Mouse (Mus musculus) neural tube, embryonic 14.5 days (tissue): Measurements from ENCODE around the gene Aqp7. TPM values are rescaled to one million over a fixed set of nuclear protein-coding genes. Genes with fewer than 3 reads are reported as not detected.
A peak's percentile ranks its signal among the peaks of the same experiment; 100 is the strongest.

ENCODE experiments used
- ATAC-seq: fragments of 200-750 bp; cut with Nextera tagmentation; 2 replicates; pipeline ENCODE4 v1.8.0; 2017; ENCODE audit warnings: low read depth, mild to moderate bottlenecking, moderate TSS enrichment, moderate library complexity
- H3K27ac ChIP-seq: fragments of 300-500 bp; sonication (generic); 2 replicates; pipeline ENCODE4 v1.5.1; 2014; ENCODE audit warnings: low read depth, mild to moderate bottlenecking, control low read depth, low read length, moderate library complexity, mixed read lengths
- H3K27me3 ChIP-seq: fragments of 300-500 bp; sonication (generic); 2 replicates; pipeline ENCODE4 v1.6.1; 2014; ENCODE audit warnings: low read length; ENCODE audit not compliant: control insufficient read depth, insufficient read depth
- H3K36me3 ChIP-seq: fragments of 300-500 bp; sonication (generic); 2 replicates; pipeline ENCODE4 v1.6.1; 2014; ENCODE audit warnings: low read length, mixed read lengths; ENCODE audit not compliant: control insufficient read depth, insufficient read depth
- H3K4me1 ChIP-seq: fragments of 300-500 bp; sonication (generic); 2 replicates; pipeline ENCODE4 v1.6.1; 2014; ENCODE audit warnings: low read length; ENCODE audit not compliant: control insufficient read depth, insufficient read depth
- H3K4me2 ChIP-seq: fragments of 300-500 bp; sonication (generic); 2 replicates; pipeline ENCODE4 v1.6.1; 2014; ENCODE audit warnings: mild to moderate bottlenecking, low read depth, low read length, control low read depth
- H3K4me3 ChIP-seq: fragments of 300-500 bp; sonication (generic); 2 replicates; pipeline ENCODE4 v1.5.1; 2014; ENCODE audit warnings: low read depth, low read length, control low read depth, mixed read lengths
- H3K9ac ChIP-seq: fragments of 300-500 bp; sonication (generic); replicated peaks from 2 replicates; pipeline ENCODE4 v1.6.1; 2014; ENCODE audit warnings: low read depth, mild to moderate bottlenecking, control low read depth, low read length, mixed read lengths
- H3K9me3 ChIP-seq: fragments of 300-500 bp; sonication (generic); 2 replicates; pipeline ENCODE4 v1.6.1; 2016; ENCODE audit warnings: low read length; ENCODE audit not compliant: control insufficient read depth
- WGBS: fragments of 180-500 bp; shearing (Covaris S2); extraction: QIAGEN DNeasy Blood & Tissue Kit; methylation state at CpG from one replicate; pipeline ENCODE4 v1.1.7; 2014; 5-methylcytosine and 5-hydroxymethylcytosine counted together
- polyA plus RNA-seq: library from polyadenylated mRNA; unstranded; fragments of >200 nt; fragmentation: Nextera tagmentation; extraction: Ambion mirVana; gene quantifications from 2 replicates; pipeline ENCODE4 v1.2.1, GENCODE M21; 2014

Aqp7 gene
- polyA plus RNA-seq, 1 experiment from 2014 or later: not detected

DNA sequence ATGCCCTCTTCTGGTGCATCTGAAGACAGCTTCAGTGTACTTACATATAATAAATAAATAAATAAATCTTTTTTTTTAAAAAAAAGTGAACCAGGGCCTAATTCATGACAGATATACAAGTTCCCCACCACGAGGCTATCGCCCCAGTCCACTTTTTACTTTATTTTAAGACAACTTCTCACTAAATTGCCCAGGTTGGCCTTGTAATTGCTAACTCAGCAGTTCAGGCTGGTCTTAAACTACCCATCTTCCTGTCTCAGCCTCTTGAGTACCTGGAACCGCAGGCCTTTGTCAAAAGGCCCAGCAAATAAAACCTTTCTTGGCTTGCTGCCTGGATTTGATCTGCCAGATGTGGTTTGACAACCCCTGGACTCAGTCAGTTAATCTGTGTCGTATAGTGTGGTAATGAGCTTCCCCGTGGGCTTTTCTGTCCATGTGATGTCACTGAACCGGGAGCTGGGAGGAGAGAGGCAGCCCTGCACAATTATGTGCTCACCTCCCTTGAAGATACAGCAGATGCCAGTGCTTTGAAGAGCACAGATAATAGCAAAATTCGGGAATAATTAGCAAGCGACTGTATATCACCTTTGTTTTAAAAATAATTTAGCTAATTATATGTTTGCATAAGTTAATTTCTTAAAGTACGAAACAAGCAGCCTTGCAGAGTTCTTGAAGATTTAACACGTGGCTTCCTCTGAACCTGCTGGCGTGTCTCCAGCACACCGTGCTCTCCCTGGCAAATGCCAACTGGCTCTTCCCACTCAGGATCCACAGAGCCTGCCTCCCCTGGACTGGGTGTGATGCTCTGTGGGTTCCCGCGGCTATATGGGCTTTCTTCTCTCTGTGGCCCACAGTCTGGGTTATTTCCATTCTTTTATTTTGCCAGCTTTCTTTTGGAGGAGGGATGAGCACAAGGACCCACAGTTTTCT lies 23.8 kb upstream of the Aqp7 start:
- 65% methylated on average over 14 of the region's 14 CpGs for WGBS
- H3K36me3 ChIP-seq: no peaks in the 10 kb centered on the region
- H3K9me3 ChIP-seq: no peaks in the 10 kb centered on the region
- no peaks in the 10 kb centered on the region for H3K4me1 ChIP-seq
- ATAC-seq: 0 out of 2 replicates have a peak, but pooled peaks have one; percentile 31
- no peaks in the 10 kb centered on the region for H3K27me3 ChIP-seq
- H3K4me3 ChIP-seq: no peak overlapping the region
- H3K9ac ChIP-seq: no peak overlapping the region
- H3K4me2 ChIP-seq: no peak overlapping the region
- H3K27ac ChIP-seq: no peak overlapping the region

DNA sequence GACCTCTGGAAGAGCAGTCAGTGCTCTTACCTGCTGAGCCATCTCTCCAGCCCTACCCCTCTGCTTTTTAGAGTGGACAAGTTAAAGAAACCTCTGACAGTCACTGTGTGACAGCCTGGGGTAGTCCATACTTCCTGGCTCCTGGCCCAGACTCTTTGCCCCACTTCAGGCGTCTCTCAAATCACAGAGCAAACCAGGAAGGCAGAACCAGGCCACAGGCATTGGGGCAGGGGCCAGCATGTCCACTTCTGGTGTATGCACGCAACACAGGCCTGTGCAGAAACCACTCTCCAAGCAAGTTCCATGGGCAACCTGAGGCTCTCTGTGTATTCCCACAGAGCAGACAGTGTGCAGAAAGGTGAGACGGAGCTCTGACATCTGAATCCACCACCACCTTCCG lies 17.3 kb upstream of the Aqp7 start:
- Histone ChIP-seq H3K4me1 (no peaks in the 10 kb centered on the region), H3K27ac (no peak overlapping the region), H3K9me3 (no peaks in the 10 kb centered on the region), H3K36me3 (no peaks in the 10 kb centered on the region), H3K9ac (no peak overlapping the region), H3K27me3 (no peaks in the 10 kb centered on the region), H3K4me2 (no peak overlapping the region), H3K4me3 (no peak overlapping the region)
- no peak for ATAC-seq
- 94% methylated on average over 4 of the region's 4 CpGs for WGBS

DNA sequence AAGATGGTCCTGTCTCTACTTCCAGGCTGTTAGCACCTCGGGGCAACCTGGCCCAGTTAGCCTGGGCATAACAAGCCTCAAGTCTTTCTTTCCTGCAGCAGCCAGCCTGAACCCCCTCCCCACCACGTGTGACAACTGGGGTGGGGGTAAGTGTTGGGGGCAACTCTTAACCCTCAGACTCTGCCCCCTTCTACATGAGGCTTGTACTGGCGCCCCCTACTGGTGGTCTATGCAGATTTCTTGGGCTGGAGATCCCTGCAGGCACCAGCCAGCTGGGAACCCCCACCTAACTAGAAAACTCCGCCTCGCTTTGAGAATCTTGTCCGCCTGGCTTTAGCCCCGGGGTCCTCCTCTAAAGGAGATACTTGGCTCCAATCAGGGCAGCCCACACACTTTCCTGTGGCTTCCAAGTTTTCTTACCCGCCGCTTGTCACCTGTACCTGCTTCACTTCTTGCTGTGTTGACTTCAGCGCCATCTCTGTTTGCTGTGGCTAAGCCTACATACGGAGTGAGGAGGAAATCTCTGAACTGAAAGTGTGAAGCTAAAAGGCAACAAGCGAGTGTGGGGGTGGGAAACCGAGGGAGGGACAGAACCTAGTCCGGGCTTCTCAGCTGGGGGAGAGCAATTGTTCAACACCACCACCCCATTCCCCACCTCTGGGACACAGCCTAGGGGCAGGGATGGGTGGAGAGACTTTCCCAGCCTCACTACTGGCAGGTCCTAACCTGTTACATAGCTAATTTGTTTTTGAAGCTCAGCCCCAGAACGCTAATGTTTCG lies 16.1 kb upstream of the Aqp7 start:
- H3K9ac ChIP-seq: no peak overlapping the region
- no peak overlapping the region for H3K27ac ChIP-seq
- WGBS: 28% methylated on average over 16 of the region's 16 CpGs
- H3K4me1 ChIP-seq: no peaks in the 10 kb centered on the region
- no peaks in the 10 kb centered on the region for H3K36me3 ChIP-seq
- ATAC-seq: no peak
- no peak overlapping the region for H3K4me2 ChIP-seq
- H3K9me3 ChIP-seq: no peaks in the 10 kb centered on the region
- no peaks in the 10 kb centered on the region for H3K27me3 ChIP-seq
- no peak overlapping the region for H3K4me3 ChIP-seq

DNA sequence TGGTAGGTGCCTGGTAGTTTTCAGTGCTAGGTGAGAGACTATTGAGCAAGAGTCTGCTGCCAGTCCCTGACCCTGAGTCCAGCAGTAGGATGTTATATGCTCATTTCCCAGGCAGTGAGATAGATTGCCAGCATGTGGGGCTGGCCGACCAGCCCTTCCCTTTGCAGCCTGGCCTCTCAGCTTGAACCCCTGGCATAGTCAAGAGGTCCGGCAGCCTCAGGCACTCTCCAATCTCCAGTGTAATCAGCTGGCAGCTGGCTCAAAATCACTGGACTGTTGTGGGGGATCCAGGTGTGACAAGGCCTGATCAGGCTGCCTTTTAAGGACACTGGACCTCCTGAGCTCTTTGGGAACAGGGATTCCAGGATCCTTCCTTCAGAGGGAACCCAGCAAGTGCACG lies 15.4 kb upstream of the Aqp7 start:
- Histone ChIP-seq H3K9me3 (no peaks in the 10 kb centered on the region), H3K4me1 (no peaks in the 10 kb centered on the region), H3K9ac (no peak overlapping the region), H3K4me3 (no peak overlapping the region), H3K27ac (no peak overlapping the region), H3K27me3 (no peaks in the 10 kb centered on the region), H3K36me3 (no peaks in the 10 kb centered on the region), H3K4me2 (no peak overlapping the region)
- 60% methylated on average over 3 of the region's 3 CpGs for WGBS
- ATAC-seq: no peak

DNA sequence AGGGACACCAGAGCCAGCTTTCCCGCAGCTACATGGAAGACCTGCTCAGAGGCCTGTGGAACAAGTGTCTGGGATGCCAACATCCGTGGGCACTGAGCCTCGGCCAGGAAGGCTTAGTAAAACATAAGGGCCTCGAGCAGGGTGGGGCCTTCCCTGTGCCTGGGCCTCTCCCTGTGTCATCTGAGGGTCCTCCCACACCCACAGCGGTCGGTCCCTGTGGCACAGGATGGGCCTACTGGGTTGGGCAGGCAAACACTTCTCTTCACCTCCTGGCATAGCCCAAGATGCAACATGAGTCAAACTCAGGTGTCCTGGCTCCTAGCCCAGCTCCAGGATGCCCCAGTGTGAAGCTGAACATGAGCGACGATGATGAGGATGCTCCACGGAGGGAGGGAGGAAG lies 9.4 kb upstream of the Aqp7 start:
- H3K27me3 ChIP-seq: no peaks in the 10 kb centered on the region
- no peaks in the 10 kb centered on the region for H3K9me3 ChIP-seq
- ATAC-seq: no peak
- no peak overlapping the region for H3K9ac ChIP-seq
- no peak overlapping the region for H3K4me2 ChIP-seq
- no peak overlapping the region for H3K27ac ChIP-seq
- H3K36me3 ChIP-seq: no peaks in the 10 kb centered on the region
- no peak overlapping the region for H3K4me3 ChIP-seq
- WGBS: 74% methylated on average over 6 of the region's 9 CpGs
- no peaks in the 10 kb centered on the region for H3K4me1 ChIP-seq

DNA sequence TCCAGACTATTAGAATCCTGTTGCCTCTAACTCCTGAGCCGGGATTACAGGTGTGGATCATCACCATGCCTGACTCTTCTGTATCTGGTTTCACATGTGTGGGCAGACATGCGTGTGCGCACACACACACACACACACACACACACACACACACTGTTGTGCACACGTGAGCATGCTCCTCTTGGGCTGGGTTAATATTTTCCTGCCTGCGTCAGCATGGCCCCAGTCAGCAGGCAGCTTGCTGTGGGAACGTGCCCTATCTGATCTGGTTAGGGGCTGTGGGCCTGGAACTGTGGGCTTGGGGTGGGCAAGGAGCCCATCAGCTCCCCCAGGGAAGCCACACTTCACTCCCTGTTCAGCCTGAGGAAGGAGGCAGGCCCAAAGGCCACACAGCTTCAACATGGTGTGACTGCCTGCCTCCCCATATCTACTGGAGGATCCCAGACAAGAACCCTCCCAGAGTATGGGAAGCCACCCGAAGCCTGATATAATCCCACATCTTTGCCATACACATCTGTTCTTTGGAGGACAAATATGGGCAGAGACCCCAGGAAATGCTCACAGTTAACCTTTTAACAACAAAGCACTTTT lies 8.9 kb upstream of the Aqp7 start:
- Histone ChIP-seq H3K9ac (no peak overlapping the region), H3K27me3 (no peaks in the 10 kb centered on the region), H3K4me1 (no peaks in the 10 kb centered on the region), H3K27ac (no peak overlapping the region), H3K36me3 (no peaks in the 10 kb centered on the region), H3K4me2 (no peak overlapping the region), H3K4me3 (no peak overlapping the region), H3K9me3 (no peaks in the 10 kb centered on the region)
- WGBS: 76% methylated on average over 7 of the region's 7 CpGs
- ATAC-seq: no peak

DNA sequence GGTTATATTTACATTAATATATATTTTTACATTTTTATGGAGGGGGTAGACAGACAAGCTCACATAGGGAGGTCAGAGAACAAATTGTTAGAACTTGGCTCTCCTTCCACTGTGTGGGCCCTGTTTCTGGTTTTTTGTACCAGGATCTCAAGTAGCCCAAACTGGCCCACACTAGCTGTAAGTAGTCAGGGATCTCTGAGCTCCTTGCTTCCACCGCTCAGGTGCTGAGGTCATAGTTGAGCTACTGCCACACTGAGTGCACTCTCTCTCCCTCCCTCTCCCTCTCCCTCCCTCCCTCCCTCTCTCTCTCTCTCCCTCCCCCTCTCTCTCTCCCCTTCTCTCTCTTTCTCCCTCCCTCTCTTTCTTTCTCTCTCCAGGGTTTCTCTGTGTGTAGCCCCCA lies 8.3 kb upstream of the Aqp7 start:
- no peaks in the 10 kb centered on the region for H3K36me3 ChIP-seq
- no peaks in the 10 kb centered on the region for H3K4me1 ChIP-seq
- no peak overlapping the region for H3K4me2 ChIP-seq
- no peak overlapping the region for H3K27ac ChIP-seq
- no peak overlapping the region for H3K4me3 ChIP-seq
- no peak overlapping the region for H3K9ac ChIP-seq
- no peak for ATAC-seq
- 32% methylated on average over 1 of the region's 1 CpGs for WGBS
- H3K27me3 ChIP-seq: no peaks in the 10 kb centered on the region
- no peaks in the 10 kb centered on the region for H3K9me3 ChIP-seq

DNA sequence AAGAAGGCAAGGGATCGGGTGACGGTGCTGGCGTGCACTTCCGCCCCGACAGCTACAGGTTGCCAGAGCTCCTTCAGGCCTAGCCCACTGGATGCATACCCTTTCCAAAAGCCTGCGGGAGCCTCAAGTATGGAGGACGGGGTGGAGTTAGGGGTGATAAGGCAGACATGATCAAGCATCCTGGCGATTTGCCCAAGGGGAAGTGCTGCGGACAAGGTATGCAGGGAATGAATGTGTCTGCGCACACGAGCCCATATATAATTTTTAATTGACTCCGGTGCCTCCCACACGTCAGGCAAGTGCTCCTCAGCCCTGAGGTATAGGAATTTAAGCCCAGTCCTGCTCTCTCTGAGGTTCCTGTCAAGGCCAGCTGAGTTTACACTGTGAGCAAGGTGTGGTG lies 7.2 kb upstream of the Aqp7 start:
- Histone ChIP-seq H3K27me3 (no peaks in the 10 kb centered on the region), H3K36me3 (no peaks in the 10 kb centered on the region), H3K9ac (no peak overlapping the region), H3K4me2 (no peak overlapping the region), H3K9me3 (no peaks in the 10 kb centered on the region), H3K4me3 (no peak overlapping the region), H3K4me1 (no peaks in the 10 kb centered on the region), H3K27ac (no peak overlapping the region)
- 77% methylated on average over 13 of the region's 13 CpGs for WGBS
- no peak for ATAC-seq

DNA sequence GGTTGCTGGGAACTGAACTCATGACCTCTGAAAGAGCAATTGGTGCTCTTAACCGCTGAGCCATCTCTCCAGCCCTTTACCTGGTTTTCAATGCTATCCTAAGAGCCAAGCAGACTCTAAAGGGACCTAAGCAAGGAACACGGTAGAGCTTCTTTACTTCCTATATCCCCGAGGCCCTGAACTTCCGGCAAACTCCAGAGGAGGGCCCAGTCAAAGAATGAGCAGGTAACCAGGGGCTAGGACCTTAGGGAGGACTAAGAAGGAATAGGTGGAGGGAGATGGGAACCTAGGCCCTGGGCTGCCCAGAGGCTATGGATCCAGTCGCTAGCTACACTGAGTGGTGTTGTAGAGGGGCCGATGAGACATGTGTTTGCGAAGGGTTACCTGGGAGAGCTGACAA lies 3.8 kb upstream of the Aqp7 start:
- no peaks in the 10 kb centered on the region for H3K4me1 ChIP-seq
- no peaks in the 10 kb centered on the region for H3K36me3 ChIP-seq
- H3K4me2 ChIP-seq: no peak overlapping the region
- H3K9me3 ChIP-seq: no peaks in the 10 kb centered on the region
- ATAC-seq: no peak
- 82% methylated on average over 7 of the region's 7 CpGs for WGBS
- H3K9ac ChIP-seq: no peak overlapping the region
- H3K4me3 ChIP-seq: no peak overlapping the region
- H3K27me3 ChIP-seq: no peaks in the 10 kb centered on the region
- H3K27ac ChIP-seq: no peak overlapping the region
